Mouse (Mus musculus): ENCODE data around the gene Plcd4.

Gene Plcd4

GRCm38 (mm10) chr1:74600501-74601266, 58.0 kb downstream of the Plcd4 start:
- peak; percentile 3 for DNase-seq

GRCm38 (mm10) chr1:74601267-74601962, 58.7 kb downstream of the Plcd4 start, which contains the start of the genes Rnf25 and Stk36:
Gene Rnf25, minus strand, starts transcription at chr1:74601397.
Gene Stk36, plus strand, starts transcription at chr1:74601445.
- DNase-seq = peak; percentile 95

Data from lung, postnatal 36 days (tissue).